Mouse (Mus musculus) CD4-positive, CD25-positive, alpha-beta regulatory T cell, adult 4 months (primary cell): ENCODE measurements around the gene Smyd1. TPM values are rescaled to one million over a fixed set of nuclear protein-coding genes. Genes with fewer than 3 reads are reported as not detected.

Source experiments
- ATAC-seq: one replicate; pipeline ENCODE4 v1.8.0; 2017
- polyA plus RNA-seq, 2 experiments: library from polyadenylated mRNA; unstranded; fragments of 100-300 nt; shearing (Covaris generic); gene quantifications; one replicate each; pipeline ENCODE4 v1.2.1; 2017

The Smyd1 gene
- polyA plus RNA-seq, 2 experiments from 2014 or later: 0.18 to 0.50 TPM

- ATAC-seq: no peak
Measured at GRCm38 (mm10) chr6:71258562-71258961, 63.5 kb downstream of the Smyd1 start.

DNA sequence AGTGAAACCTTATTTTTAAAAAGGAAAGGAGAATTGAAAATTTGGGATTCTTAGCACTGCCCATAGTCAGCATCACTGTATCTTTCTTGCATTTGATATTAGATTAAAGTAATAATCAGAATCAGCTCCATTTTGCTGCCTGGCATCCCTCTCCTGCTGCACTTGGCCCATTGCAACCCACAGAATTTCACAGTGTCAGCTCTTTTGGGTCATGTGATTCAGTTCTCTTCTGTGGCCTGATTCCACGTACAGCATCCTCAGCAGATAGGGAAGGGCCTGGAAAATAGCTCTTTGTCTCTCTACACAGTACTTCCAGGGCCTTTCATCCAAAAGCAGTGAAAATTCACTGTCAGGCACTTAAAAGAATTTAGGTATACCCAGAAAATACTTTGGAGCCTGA lies 64.7 kb downstream of the Smyd1 start:
- no peak for ATAC-seq

DNA sequence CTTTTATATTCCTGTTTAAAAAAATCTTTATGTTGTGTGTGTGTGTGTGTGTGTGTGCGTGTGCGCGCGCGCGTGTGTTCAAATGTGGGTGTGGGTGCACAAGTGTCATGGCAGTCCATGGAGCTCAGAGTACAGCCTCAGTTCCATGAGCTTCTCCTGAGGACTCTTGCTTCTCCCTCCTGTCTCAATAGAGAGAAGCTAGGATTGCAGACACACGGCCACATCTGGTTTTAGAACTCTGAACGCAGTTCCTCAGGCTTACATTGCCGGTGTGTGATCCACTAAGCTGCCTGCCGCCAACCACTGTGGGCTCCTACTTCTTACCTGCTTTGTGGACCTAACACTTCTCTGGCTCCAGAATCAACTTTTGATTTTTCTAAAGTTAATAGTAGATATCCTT lies 65.9 kb downstream of the Smyd1 start:
- ATAC-seq: no peak

GRCm38 (mm10) chr6:71254456-71254855 lies 67.6 kb downstream of the Smyd1 start:
- no peak for ATAC-seq

DNA sequence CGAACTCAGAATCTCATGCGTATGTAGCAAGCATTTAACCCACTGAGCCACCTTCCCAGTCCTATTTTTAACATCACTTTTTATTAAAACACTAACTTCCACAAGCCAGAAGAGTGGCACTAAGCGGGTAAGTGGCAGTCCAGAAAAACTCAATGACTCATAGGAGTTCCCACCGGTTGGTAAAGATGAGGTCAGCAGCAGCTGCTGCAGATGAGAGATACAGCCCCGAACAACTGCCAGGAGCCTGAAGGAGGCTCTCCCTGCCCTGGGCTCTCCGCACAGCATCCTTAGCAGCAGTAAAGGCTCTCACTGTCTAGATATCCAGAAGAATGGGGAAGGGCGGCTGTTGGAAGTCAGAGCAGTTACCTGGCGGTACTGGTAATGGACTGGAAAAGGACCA lies 71.1 kb downstream of the Smyd1 start:
- no peak for ATAC-seq

- no peak for ATAC-seq
Measured at GRCm38 (mm10) chr6:71249615-71250014, 72.4 kb downstream of the Smyd1 start.

- no peak for ATAC-seq
Measured at GRCm38 (mm10) chr6:71248420-71248819, 73.6 kb downstream of the Smyd1 start.

DNA sequence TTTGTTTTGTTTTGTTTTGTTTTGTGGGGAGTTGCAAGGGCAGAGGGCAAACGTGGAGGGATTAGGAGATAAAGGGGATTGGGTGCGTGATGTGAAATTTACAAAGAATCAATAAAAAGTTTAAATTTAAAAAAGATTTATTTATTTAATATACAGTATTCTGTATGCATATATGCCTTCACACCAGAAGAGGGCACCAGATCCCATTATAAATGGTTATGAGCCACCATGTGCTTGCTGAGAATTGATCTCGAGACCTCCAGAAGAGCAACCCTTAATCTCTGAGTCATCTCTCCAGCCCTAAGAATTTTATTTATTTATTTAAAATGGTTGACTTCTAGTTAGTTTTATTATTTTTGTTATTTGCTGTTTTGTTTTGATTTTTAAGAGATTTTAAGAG lies 78.8 kb downstream of the Smyd1 start:
- no peak for ATAC-seq

DNA sequence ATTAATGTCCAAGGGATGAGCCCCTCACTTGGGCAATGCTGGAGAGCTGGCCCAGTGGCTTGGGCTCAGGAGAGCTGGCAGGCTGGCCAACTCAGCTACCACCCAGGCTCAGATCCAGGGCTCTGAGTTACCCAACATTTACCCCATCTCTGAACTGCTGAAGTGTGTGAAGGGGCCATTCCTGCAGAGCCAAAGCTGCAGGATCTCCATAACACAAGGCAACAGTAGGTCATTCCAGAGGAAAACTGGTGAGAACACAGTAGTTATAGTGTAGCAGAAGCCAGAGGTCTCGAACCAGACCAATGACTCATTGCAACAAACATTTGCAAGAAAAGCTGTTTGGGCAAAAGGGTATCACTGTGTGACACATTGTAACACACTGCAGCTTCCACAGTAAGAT lies 79.2 kb downstream of the Smyd1 start:
- no peak for ATAC-seq

DNA sequence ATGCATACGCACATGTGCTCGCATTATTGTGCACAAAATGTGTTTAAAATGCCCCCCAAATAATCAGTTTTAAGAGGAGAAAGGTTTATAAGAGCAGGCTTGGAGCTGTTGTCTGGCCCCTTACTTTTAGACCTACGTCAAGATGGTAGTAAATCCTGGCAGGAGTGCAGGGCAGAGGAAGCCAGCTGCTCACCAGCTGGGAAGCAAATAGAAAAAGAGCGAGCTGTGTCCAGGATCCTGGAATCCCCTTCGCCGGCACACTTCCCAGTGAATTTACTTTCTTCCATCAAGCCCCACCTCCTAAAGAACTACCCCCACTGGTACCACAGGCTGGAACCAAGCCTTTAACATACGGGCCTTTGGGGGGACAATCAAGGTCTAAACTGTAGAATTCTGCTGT lies 81.2 kb downstream of the Smyd1 start:
- no peak for ATAC-seq

DNA sequence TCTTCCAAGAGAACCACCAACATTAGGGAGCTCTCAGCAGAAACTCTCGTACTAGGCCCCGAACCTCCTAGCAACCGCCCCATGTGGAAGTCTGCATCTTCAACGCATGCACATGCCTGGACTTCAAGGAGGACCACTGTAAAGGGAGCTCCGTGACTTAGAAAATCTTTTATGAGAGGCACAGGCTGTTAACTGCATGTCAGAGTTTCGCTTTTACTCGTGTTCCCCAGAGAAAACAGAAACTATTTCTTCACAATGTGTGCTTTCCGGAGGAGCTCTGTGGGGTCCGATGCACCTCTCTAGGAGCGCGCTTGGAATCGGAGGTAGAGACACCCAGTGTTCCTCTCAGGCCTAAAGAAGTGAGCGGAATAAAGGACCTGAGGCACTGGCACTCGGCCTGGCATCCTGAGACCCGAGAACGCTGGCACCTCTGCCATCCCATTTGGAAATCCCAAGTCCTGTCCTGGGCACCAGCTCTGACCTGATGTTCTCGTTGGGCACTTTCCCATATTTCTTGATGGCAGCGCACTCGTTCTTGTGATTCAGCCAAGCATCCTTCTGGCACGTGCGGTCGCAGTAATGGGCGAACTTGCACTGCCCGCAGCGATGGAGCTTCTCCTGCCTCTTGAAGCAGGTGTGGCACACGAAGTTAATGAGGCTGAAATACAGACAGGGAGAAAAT lies 82.8 kb downstream of the Smyd1 start:
- no peak for ATAC-seq

GRCm38 (mm10) chr6:71237031-71237431 lies 85.0 kb downstream of the Smyd1 start:
- no peak for ATAC-seq

GRCm38 (mm10) chr6:71236506-71236905 lies 85.5 kb downstream of the Smyd1 start:
- ATAC-seq: no peak

DNA sequence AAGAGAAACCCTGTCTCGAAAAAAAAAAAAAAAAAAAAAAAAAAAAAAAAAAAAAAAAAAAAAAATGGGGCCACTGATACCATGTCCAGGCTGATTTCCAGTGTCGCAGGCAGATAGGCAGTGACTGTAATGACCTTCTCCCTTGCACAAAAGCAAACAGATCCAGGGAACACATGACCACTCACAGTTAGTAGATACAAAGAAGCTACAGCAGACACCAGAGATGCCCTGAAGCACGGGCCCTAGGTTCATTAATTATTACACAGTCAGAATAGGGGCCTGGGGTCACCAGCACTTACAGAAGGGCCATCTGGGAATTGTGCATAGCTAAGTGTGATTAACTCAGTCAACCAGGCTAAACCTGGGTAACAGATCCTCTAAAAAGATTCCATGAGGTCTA lies 86.1 kb downstream of the Smyd1 start:
- ATAC-seq: no peak

DNA sequence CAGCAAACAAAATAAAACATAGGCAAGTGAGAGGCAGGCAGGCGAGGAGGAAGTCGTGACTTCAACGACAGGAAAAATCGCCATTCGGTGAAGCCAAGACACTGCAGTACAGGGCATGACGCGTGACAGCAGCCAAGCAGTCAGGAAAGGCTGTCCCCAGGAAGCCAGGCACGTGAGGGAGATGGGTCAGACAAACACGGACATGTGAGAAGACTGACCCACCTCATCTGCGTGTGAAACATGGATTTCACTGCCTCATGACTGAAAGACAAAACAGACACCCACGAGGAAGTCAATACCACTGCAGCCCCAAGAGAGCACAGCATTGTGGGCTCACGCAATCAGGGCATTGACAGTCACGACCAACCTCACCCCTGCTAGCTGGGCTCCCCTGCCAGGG lies 86.9 kb downstream of the Smyd1 start:
- no peak for ATAC-seq

GRCm38 (mm10) chr6:71227157-71227770 lies 94.8 kb downstream of the Smyd1 start:
- ATAC-seq: no peak

- no peak for ATAC-seq
Measured at GRCm38 (mm10) chr6:71226544-71226943, 95.5 kb downstream of the Smyd1 start.

- ATAC-seq: no peak
Measured at GRCm38 (mm10) chr6:71224184-71224943, 97.7 kb downstream of the Smyd1 start.

GRCm38 (mm10) chr6:71221501-71221900 lies 100.5 kb downstream of the Smyd1 start:
- ATAC-seq: no peak

DNA sequence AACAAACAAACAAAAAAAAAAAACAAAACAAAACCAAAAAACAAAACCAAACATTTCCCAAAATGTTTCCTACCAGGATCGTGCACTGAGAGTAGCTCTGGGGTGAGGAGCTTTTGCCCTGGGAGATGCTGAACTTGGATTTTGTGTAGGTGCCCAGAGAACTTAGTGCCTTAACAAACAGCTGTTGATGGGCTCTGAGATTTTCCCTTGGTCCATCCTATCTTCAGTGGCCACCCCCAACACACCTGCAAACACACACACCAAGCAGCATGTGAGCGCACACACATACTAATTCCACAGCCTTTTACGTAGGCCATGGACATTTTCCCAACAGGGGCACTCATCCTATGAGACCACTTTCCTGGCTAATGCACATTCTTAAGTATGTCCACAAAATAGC lies 109.6 kb downstream of the Smyd1 start:
- ATAC-seq: no peak

GRCm38 (mm10) chr6:71211917-71212316 lies 110.1 kb downstream of the Smyd1 start:
- ATAC-seq: no peak

- no peak for ATAC-seq
Measured at GRCm38 (mm10) chr6:71208691-71209090, 113.3 kb downstream of the Smyd1 start.

DNA sequence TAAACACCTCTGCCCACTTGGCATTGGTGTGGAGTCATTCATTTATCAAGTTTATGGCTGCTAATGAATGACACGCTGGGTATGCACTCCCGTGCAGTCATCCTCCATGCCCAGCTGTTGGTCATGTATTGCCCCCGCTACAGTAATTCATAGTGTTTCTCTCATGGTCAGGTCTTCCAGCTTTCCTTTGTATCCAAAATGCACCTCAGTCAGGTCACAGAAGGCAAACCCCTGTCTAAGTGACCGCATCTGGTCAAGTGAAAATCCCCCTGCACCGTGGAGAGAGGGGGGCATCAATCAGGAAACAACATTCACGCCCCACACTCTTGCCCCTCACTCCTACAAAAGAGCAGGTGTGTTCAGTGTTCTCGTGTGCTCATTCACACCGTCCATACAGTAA lies 117.9 kb downstream of the Smyd1 start:
- no peak for ATAC-seq

GRCm38 (mm10) chr6:71203674-71204073 lies 118.4 kb downstream of the Smyd1 start:
- ATAC-seq: no peak
